Mouse (Mus musculus): Measurements from ENCODE around the gene Relch.

DNA sequence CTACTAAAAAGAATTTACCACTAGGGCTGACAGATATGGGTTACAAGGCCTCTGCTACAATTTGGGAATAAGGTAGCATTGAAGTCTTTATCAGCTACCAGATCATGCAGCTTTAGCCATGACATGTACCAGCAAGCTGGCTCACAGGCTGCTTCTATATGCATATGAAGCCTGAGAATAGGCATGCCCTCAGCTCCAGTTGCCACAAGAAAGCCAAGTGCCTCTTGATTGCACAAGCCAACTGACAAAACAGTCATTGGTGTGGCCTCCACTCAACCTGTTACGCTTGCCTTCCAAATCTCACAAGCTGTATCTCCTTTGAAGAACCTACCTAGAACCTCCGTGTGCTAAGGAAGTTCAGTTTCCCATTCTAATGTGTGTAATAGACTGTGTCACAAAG lies 104.7 kb downstream of the Relch start:
- TF ChIP-seq POLR2A (IDR thresholded peaks at IDR 0.05; ENCODE audit: borderline replicate concordance, insufficient read depth, low read length) = no peak
- TF ChIP-seq CTCF (IDR thresholded peaks at IDR 0.05; ENCODE audit: borderline replicate concordance, insufficient read depth, low read depth, low read length) = no peak
